Mouse (Mus musculus): ENCODE results near the gene Ltbp3.

Gene Ltbp3

DNA sequence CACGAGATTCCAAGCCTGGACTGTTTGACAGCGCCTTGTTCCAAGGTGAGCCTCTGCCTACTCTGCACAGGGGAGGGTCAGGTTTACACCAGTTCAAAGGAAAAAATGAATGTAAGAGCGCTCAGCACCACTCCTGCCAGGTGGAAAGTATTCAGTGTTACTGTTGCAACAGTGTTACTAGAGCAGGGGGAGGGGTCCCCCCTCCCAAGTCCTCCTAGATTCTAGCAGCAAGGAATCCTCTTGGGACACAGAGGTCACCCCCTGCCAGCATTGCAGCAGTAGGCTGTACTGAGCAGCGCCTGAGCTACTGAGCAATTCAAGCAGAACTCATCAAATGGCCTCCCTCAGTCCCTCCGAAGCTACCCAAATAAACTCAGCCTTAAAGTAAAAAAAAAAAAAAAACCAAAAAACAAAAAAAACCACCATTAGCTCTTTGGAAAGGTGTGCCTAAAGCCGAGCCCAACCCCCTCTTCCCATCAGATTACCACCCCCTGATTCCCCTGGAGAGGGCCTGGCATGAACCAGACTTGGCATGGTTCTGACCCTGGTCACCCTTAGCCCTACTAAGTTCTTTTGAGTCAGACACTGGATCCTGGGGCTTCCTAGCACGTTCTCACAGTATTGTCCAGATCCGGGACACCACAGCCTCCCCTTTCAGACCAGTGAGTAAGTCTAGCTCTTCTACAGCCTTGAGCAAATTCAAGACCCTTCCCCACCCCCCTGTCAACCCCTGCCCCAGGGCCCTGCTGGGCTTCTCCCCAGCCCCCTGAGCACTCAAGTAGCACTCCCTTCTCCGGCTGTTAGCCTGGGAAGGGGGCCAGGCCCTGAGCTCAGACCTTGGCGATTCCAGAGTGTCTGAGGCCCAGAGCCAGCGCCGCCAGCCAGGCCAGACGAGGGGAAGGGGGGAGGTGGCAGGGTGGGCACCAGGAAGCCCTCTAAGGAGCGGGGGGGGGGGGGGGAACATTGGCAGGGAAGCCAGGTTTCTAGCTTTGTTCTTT, at the start of gene Ltbp3:
TSS of gene Ltbp3 (plus strand) at position 585 of the 998 bp plus-strand sequence.
- no peak for DNase-seq (ENCODE audit: low read depth, low spot score)

GRCm38 (mm10) chr19:5691601-5692000, 49.1 kb upstream of the Ltbp3 start:
- DNase-seq (ENCODE audit: low read depth, low spot score) = no peak

GRCm38 (mm10) chr19:5692086-5692912, 48.4 kb upstream of the Ltbp3 start:
- DNase-seq (ENCODE audit: low read depth, low spot score) = no peak

DNA sequence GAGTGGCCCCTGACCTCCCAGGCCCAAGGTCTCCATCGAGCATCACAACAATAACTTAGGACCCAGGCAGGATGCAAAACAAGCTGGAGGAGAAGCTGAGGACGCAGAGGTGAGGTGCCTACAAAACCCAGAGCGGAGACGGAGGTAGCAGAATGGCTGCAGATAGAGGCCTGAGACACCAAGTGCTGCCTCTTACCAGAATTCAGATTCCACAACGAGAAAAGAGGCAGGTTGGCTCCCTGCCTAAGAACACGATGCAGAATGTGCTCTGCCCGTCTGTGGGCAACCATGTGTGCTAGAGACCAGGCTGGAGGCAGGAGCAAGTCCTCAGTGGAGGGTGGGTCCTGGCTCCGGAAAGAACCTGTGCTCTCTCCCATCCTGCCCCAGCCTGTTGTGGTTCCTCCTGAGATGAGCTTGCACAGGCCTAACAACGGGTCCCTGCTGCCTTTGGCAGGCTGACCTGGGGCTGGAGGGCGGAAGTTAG, 47.7 kb upstream of the Ltbp3 start:
- DNase-seq (ENCODE audit: low read depth, low spot score) = no peak

- no peak for DNase-seq (ENCODE audit: low read depth, low spot score)
Measured at GRCm38 (mm10) chr19:5693801-5694200, 46.9 kb upstream of the Ltbp3 start.

GRCm38 (mm10) chr19:5695849-5696462, 44.7 kb upstream of the Ltbp3 start:
- DNase-seq (ENCODE audit: low read depth, low spot score) = peak; percentile 31

DNA sequence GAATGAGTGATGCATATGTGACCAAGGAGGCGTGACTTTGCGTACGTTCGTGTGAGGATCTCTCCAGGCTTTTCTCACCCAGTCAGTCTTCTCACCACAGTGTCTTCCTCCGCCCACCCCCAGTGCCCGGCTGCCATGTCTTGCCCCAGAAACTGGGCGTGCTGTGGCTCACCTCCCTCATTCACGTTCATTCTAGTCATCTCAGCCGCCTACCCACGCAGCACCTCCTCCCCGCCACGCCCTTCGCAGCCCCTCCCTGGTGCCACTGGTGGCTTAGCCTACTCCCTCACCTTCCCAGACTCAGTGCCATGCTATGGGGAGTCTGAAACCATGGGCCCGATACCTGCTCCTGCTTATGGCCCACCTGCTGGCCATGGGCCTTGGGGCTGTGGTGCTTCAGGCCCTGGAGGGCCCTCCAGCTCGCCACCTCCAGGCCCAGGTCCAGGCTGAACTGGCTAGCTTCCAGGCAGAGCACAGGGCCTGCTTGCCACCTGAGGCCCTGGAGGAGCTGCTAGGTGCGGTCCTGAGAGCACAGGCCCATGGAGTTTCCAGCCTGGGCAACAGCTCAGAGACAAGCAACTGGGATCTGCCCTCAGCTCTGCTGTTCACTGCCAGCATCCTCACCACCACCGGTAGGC, 36.4 kb upstream of the Ltbp3 start, which contains the start of gene Kcnk7:
TSS of gene Kcnk7 (plus strand) at position 205 of the 638 bp plus-strand sequence.
- DNase-seq (ENCODE audit: low read depth, low spot score) = no peak

DNA sequence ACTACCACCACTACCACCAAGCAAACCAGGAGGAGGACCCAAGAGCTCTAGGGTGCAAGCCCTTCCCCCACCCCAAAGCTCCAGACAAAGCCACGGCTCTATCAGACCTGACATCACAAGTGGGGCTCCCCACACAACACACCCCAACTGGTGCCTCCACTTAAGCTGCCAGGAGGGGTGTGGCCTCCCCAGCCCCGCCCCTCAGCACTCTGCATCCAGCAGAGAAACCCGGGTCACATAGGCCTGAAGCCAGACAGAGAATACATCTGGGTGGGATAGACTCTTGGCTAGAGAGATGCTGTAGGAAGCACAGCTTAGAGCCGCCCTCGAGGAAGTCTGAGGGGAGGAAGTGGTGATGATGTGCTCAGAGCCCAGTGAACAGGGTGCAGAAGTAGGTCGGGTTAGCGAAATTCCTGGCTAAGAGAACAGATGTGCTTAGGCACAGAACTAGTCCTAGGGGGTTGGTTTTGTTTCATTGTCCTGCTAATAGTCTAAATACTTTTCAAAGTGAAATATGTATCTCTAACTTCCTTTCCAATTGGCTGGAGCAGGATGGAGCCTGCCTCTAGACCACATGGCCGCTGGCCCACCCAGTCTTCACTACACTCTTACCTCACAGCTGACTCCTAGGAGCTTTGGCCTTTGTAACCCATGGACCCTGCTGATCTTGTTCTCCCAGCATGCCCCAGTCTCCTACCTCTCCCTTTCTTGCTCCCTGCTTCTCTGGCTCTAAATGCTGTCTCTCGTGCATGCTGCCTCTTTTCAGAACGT, 35.7 kb upstream of the Ltbp3 start:
- no peak for DNase-seq (ENCODE audit: low read depth, low spot score)

- no peak for DNase-seq (ENCODE audit: low read depth, low spot score)
Measured at GRCm38 (mm10) chr19:5710068-5710467, 30.6 kb upstream of the Ltbp3 start.

GRCm38 (mm10) chr19:5710581-5710980, 30.1 kb upstream of the Ltbp3 start:
- DNase-seq (ENCODE audit: low read depth, low spot score) = no peak

DNA sequence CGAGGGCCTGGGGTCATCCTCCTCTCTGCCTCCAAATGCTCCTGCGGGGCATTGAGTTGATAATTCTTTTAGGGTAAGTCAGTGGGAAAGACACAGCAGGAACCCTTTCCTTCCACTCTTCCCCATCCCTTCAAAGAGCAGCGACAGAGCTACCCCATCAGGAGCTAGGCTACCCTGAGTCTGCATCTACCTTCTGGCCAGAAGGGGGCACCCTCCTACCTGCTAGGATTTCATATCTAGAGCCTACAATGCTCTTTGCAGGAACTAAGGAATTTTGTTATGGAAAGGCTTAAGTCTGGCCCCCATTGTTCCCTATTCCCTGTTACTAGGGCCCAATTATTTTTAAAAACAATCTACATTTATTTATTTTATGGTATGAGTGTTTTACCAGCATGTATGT, 29.5 kb upstream of the Ltbp3 start:
- DNase-seq (ENCODE audit: low read depth, low spot score) = peak; percentile 63

DNA sequence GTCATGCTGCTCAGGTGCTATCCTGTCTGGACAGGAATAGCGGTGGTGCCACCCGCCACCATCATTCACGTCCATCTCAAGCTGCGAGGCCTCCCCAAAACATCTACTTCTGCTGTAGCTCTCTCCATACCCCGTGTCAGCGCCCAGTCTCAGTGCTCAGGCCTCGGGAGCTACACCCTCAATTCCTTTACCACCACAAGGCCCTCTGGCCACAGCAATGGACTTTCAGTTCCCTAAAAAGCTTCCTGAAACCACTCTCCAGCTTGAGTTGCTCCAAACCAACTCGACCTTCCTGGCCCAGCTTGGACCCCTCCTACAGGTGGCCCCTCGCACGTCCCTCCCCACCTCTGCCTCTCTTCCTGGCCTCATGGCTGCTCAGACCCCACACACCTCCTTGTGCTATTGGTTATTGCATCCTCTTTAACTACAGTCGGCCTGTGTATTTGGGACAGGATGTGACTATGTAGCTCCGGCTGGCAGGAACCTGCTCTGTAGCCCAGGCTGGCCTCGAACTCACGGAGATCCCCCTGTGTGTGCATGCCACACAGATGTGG, 28.7 kb upstream of the Ltbp3 start:
- no peak for DNase-seq (ENCODE audit: low read depth, low spot score)

GRCm38 (mm10) chr19:5713255-5713654, 27.4 kb upstream of the Ltbp3 start:
- DNase-seq (ENCODE audit: low read depth, low spot score) = no peak

DNA sequence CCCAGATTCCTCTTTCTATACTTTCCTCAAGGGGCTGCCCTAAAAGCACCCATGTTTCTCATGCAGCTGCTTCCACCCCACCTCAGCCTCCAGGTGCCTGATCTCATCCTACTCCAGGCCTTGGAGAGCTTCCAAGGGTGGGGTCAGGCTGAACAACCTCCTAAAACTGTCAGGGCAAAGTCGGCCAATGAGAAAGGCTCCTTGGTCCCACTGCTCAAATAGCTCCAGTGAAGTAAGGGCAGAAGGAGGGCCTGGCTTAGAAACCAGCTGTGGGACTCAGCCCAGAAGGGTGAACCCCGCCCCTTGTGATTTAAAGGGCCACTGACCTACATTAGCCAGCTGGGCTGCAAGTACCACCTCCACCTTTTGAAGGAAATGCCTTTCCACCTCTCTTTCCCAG, 27.0 kb upstream of the Ltbp3 start:
- DNase-seq (ENCODE audit: low read depth, low spot score) = no peak

DNA sequence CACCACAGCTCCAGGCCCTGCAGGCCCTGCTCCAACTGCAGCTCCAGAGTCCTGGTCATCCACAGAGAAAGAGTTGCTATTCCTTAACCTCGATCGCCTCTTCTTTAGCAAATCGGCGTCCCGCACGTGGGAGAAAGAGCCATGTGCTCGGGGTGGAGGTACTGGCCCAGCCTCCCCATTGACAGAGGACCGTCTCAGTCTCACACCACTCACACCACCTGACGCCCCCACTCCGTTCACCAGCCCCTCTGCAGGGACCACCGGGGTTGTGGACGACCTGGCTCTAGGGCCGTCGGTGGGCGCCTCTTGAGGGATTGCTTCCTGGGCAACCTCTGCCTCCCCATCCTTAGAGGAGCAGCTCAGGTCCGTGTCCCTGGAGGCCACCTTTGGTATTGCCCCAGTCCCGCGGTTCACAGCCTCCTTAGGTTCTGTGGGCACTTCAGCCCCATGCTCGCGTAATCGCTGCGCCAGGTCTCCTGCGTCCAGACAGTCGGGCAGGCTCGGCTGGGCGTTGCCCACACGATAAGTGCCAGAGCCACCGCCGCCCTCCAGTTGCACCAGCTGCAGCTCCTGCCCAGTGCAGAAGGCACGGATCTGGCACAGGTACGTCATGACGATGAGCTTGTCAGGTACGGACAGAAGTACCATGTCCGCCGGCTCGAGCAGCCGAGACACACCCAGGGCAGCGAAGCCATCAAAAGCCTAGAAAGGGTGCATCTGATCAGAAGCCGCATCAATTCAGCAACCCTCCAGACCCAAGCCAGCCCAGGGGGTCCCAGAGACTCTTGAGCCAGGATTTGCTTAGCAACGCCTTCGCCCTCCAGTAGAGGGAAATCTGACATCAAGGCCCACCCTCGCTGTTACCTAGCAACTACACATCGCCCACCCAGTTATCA, 24.7 kb upstream of the Ltbp3 start:
- no peak for DNase-seq (ENCODE audit: low read depth, low spot score)

GRCm38 (mm10) chr19:5716955-5717354, 23.7 kb upstream of the Ltbp3 start:
- DNase-seq (ENCODE audit: low read depth, low spot score) = no peak

- DNase-seq (ENCODE audit: low read depth, low spot score) = no peak
Measured at GRCm38 (mm10) chr19:5721233-5721632, 19.5 kb upstream of the Ltbp3 start.

GRCm38 (mm10) chr19:5722848-5723425, 17.8 kb upstream of the Ltbp3 start:
- no peak for DNase-seq (ENCODE audit: low read depth, low spot score)

Data from forelimb bud, embryonic 11.5 days (tissue).